Mouse (Mus musculus) megakaryocyte-erythroid progenitor cell, adult 5-6 weeks (primary cell): ENCODE results near the gene Zfp988. TPM values are rescaled to one million over a fixed set of nuclear protein-coding genes. Genes with fewer than 3 reads are reported as not detected.

Experiments
- total RNA-seq, 2 experiments: library from RNA; stranded (forward) in 1 of 2; stranded (reverse) in 1 of 2; fragments of 200-1000, 215-1000 nt in 1 of 2; fragments of >200 nt in 1 of 2; fragmentation: Nextera tagmentation in 1 of 2; gene quantifications; 2 replicates each; pipeline ENCODE4 v1.2.3; 2014 to 2017

Zfp988 gene
- total RNA-seq, 2 experiments from 2014 or later: 0.22 TPM; not detected in 1

Other genes starting within 250 kb of the Zfp988 start
- gene Zfp991, start 173.6 kb upstream of the Zfp988 start, total RNA-seq (2014; fragmentation: Nextera tagmentation): 27.2 and 31.3 TPM in 2 replicates
- 28.8 and 37.5 TPM in 2 replicates for gene Zfp991, start 173.6 kb upstream of the Zfp988 start, total RNA-seq (2017)
- not detected in 2 replicates for gene Zfp978, start 55.6 kb downstream of the Zfp988 start, total RNA-seq (2014; fragmentation: Nextera tagmentation)
- gene Zfp978, start 55.6 kb downstream of the Zfp988 start, total RNA-seq (2017): not detected in 2 replicates
- 22.2 and 29.1 TPM in 2 replicates for gene Zfp982, start 186.7 kb downstream of the Zfp988 start, total RNA-seq (2014; fragmentation: Nextera tagmentation)
- gene Zfp982, start 186.7 kb downstream of the Zfp988 start, total RNA-seq (2017): 11.0 and 13.2 TPM in 2 replicates
- gene Gm16503, start 234.5 kb downstream of the Zfp988 start, total RNA-seq (2014; fragmentation: Nextera tagmentation): 1.4 and 1.5 TPM in 2 replicates
- gene Gm16503, start 234.5 kb downstream of the Zfp988 start, total RNA-seq (2017): 0.42 and 0.76 TPM in 2 replicates
- 0.17 TPM in 1 of 2 replicates, not detected in the other for gene Zfp985, start 247.6 kb downstream of the Zfp988 start, total RNA-seq (2014; fragmentation: Nextera tagmentation)
- 1.8 and 2.9 TPM in 2 replicates for gene Zfp985, start 247.6 kb downstream of the Zfp988 start, total RNA-seq (2017)